Mouse (Mus musculus): Measurements from ENCODE around the gene Mboat2. TPM values are rescaled to one million over a fixed set of nuclear protein-coding genes. Genes with fewer than 3 reads are reported as not detected.

The Mboat2 gene
- polyA plus RNA-seq, 1 experiment from 2014 or later: 34.4 TPM

DNA sequence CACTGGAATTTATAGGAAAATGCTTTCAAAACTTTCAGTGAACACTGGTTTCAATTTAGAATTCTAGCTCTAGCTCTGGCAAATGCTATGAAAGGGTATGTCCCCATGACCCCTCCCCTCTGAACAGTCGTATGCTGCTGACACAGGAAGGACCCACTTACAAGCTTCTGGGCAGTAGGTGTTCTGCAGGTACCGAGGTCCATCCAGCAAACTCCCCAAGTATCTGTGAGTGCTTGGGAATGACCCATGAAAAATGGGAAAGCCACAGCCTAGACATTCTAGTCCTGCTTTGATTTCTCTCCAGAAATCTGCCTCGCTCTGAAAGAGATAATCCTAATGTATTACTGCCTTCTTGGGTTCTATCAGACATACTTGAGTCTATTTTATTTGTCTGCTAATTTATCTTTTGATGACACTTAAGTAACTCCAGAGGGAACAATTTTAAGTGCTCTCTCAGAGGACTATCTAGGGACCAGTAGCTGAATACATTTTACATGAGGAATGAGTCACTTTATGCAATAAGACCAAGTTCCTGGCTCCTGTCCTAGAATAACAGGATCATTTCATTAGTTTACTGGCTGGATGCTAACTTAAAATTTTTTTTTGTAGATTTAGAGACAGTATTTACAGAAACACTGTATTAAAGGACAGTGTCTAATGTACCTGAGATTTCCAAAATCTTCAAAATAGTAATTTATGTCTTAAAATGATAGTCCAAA is 6.9 kb upstream of the Mboat2 start:
- no peak overlapping the region for H3K9ac ChIP-seq (ENCODE audit: low read length)
- H3K27ac ChIP-seq (replicated peaks in 1 of 2; ENCODE audit: control insufficient read depth in 1 of 2, insufficient read depth in 1 of 2, low read depth in 2 of 2, low read length in 2 of 2): no peak overlapping the region
- H3K27me3 ChIP-seq (ENCODE audit: control insufficient read depth, insufficient read depth, low read length): no peaks in the 10 kb centered on the region
- H3K4me2 ChIP-seq (ENCODE audit: low read length): no peak overlapping the region
- H3K36me3 ChIP-seq (ENCODE audit: control insufficient read depth, insufficient read depth, low read length): no peaks in the 10 kb centered on the region
- ATAC-seq (ENCODE audit: insufficient number of reproducible peaks, insufficient read depth, low FRiP score, low read depth): no peak
- WGBS: 52% methylated on average over 3 of the region's 3 CpGs
- peaks cover 2 to 10% of the 10 kb centered on the region in 2 experiments; a peak in 3 of 4 replicates for H3K4me1 ChIP-seq (ENCODE audit: control insufficient read depth in 2 of 2, insufficient read depth in 2 of 2, low read length in 2 of 2)
- no peaks in the 10 kb centered on the region for H3K9me3 ChIP-seq (ENCODE audit: control insufficient read depth, low read length)
- H3K4me3 ChIP-seq (ENCODE audit: control insufficient read depth in 1 of 2, insufficient read depth in 1 of 2, low read depth in 1 of 2, low read length in 2 of 2): no peak overlapping the region

DNA sequence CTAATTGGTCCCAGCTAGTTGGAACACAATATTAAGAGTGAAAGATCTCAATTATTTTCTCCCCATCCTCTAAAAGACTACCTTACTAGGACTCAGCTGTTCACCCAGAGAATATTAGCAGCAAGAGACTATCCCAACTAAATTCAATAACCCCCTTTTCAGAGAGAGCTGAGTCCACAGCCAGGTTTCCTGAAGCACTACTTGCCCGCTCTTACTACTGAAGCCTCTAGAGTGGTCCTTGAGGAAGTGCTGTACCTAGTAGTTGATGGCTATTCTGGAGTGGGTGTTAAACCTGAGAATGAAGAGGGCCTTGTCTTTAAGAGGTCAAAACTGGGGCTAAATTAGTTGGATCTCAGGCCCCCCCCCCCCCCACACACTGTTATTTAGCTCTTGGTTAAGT is 593 bp upstream of the Mboat2 start:
- Histone ChIP-seq H3K4me1 (ENCODE audit: control insufficient read depth in 2 of 2, insufficient read depth in 2 of 2, low read length in 2 of 2) (peaks cover 0 to 30% of the 10 kb centered on the region in 2 experiments; a peak in 3 of 4 replicates), H3K27me3 (ENCODE audit: control insufficient read depth, insufficient read depth, low read length) (no peaks in the 10 kb centered on the region), H3K4me3 (ENCODE audit: control insufficient read depth in 1 of 2, insufficient read depth in 1 of 2, low read depth in 1 of 2, low read length in 2 of 2) (peak overlapping the region; percentile 87 to 96; a peak in 3 of 4 replicates), H3K9ac (ENCODE audit: low read length) (peak overlapping the region; percentile 84), H3K4me2 (ENCODE audit: low read length) (peak overlapping the region; percentile 83), H3K36me3 (ENCODE audit: control insufficient read depth, insufficient read depth, low read length) (no peaks in the 10 kb centered on the region), H3K27ac (replicated peaks in 1 of 2; ENCODE audit: control insufficient read depth in 1 of 2, insufficient read depth in 1 of 2, low read depth in 2 of 2, low read length in 2 of 2) (peak overlapping the region in 1 of 2 experiments; percentile 81; a peak in 2 of 4 replicates), H3K9me3 (ENCODE audit: control insufficient read depth, low read length) (no peaks in the 10 kb centered on the region)
- 69% methylated on average over 1 of the region's 1 CpGs for WGBS
- no peak for ATAC-seq (ENCODE audit: insufficient number of reproducible peaks, insufficient read depth, low FRiP score, low read depth)

DNA sequence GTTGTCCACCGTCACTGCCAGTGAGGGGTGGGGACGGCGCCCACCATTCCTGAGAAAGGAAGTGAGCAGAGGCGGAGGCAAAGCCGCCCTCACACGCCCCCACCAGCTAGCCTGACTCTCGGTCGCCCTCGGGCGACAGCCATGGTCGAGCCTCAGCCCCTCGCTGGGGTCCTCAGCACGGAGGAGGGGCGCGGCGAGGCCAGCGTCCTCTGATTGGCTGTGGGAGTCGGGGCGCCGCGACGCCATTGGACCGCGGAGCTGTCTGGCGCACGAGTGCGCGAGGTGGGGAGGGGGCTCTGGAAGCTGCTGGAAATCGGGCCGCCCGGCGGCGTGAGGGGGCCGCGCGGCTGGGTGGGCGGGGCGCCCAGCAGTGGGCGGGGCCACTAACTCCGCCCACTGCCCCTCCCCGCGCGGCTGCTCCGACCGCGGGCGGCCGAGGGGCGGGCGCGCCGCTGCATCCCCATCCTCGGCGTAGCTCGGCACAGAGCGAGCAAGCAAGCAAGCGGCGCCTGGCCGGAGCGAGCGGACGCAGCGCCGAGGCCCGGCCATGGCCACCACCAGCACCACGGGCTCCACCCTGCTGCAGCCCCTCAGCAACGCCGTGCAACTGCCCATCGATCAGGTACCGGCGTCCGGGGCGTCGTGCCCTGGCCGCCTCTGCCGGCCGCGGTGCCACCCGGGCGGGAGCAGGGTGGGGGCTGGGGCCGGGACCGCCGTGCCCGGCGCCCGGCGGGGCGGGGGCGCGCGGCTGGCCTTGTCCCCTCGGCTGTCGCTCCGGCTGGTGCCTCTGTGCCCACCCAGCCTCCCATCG is 679 bp downstream of the Mboat2 start:
- ATAC-seq (ENCODE audit: insufficient number of reproducible peaks, insufficient read depth, low FRiP score, low read depth): peak; percentile 99

DNA sequence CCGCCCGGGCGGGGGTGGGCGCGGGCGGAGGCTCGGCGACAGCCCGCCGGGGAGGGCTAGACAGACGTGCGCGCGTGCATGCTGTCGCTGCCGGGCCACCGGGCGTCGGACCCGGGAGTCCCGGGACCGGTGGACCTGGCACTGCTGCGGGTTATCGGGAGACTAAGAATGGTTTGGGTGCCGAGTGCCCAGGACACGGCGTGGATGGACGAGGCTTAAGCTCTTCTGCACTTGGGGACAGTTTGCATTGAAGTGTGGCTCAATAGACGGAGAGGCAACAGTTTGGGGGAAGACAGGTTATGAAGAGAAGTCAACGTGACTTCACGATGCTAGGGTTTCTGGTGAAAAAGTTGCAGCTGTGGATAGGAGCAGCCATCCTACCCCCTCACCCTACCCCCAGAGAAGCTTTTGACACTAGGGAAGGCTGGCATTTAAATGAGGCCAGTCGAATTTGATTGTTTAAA is 1.3 kb downstream of the Mboat2 start:
- no peaks in the 10 kb centered on the region for H3K9me3 ChIP-seq (ENCODE audit: control insufficient read depth, low read length)
- H3K27ac ChIP-seq (replicated peaks in 1 of 2; ENCODE audit: control insufficient read depth in 1 of 2, insufficient read depth in 1 of 2, low read depth in 2 of 2, low read length in 2 of 2): peak overlapping the region; percentile 61 to 81
- H3K36me3 ChIP-seq (ENCODE audit: control insufficient read depth, insufficient read depth, low read length): no peaks in the 10 kb centered on the region
- WGBS: under 1% methylated on average over 28 of the region's 32 CpGs
- H3K27me3 ChIP-seq (ENCODE audit: control insufficient read depth, insufficient read depth, low read length): no peaks in the 10 kb centered on the region
- no peak; the same call in 1 of the 2 replicates for ATAC-seq (ENCODE audit: insufficient number of reproducible peaks, insufficient read depth, low FRiP score, low read depth)
- peak overlapping the region; percentile 87 to 96 for H3K4me3 ChIP-seq (ENCODE audit: control insufficient read depth in 1 of 2, insufficient read depth in 1 of 2, low read depth in 1 of 2, low read length in 2 of 2)
- peak overlapping the region; percentile 83 for H3K4me2 ChIP-seq (ENCODE audit: low read length)
- peak overlapping the region; percentile 88 for H3K9ac ChIP-seq (ENCODE audit: low read length)
- H3K4me1 ChIP-seq (ENCODE audit: control insufficient read depth in 2 of 2, insufficient read depth in 2 of 2, low read length in 2 of 2): peaks cover 0 to 30% of the 10 kb centered on the region in 2 experiments; a peak in 3 of 4 replicates

More for the DNA sequence above, 679 bp downstream of the Mboat2 start:
- peak overlapping the region; percentile 88 for H3K9ac ChIP-seq (ENCODE audit: low read length)
- H3K36me3 ChIP-seq (ENCODE audit: control insufficient read depth, insufficient read depth, low read length): no peaks in the 10 kb centered on the region
- peak overlapping the region; percentile 83 for H3K4me2 ChIP-seq (ENCODE audit: low read length)
- H3K27ac ChIP-seq (replicated peaks in 1 of 2; ENCODE audit: control insufficient read depth in 1 of 2, insufficient read depth in 1 of 2, low read depth in 2 of 2, low read length in 2 of 2): peak overlapping the region; percentile 81 to 93
- H3K27me3 ChIP-seq (ENCODE audit: control insufficient read depth, insufficient read depth, low read length): no peaks in the 10 kb centered on the region
- WGBS: under 1% methylated on average over 91 of the region's 95 CpGs
- no peaks in the 10 kb centered on the region for H3K9me3 ChIP-seq (ENCODE audit: control insufficient read depth, low read length)
- H3K4me3 ChIP-seq (ENCODE audit: control insufficient read depth in 1 of 2, insufficient read depth in 1 of 2, low read depth in 1 of 2, low read length in 2 of 2): peak overlapping the region; percentile 87 to 96
- H3K4me1 ChIP-seq (ENCODE audit: control insufficient read depth in 2 of 2, insufficient read depth in 2 of 2, low read length in 2 of 2): peaks cover 0 to 30% of the 10 kb centered on the region in 2 experiments; a peak in 3 of 4 replicates

DNA sequence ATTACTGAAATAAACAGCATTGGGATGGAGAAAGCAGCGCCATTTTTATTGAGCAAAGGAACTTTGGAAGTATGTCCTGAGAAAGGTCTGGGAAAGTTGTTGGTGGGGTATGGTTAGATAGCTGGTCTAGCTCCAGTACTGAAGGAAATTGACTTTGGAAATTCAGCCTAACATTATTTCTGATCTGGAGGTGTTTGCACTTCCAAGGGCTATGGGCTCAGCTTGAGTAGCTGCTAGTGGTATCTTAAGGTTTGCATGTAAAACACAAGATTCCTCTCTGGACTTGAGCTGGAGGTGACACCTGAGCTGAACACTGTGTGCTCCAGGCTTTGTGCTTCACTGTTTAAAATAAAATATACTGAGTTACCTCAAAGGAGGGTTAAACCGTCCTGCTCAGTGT is 1.8 kb downstream of the Mboat2 start:
- peaks cover 0 to 30% of the 10 kb centered on the region in 2 experiments; a peak in 3 of 4 replicates for H3K4me1 ChIP-seq (ENCODE audit: control insufficient read depth in 2 of 2, insufficient read depth in 2 of 2, low read length in 2 of 2)
- H3K36me3 ChIP-seq (ENCODE audit: control insufficient read depth, insufficient read depth, low read length): no peaks in the 10 kb centered on the region
- ATAC-seq (ENCODE audit: insufficient number of reproducible peaks, insufficient read depth, low FRiP score, low read depth): no peak
- no peaks in the 10 kb centered on the region for H3K27me3 ChIP-seq (ENCODE audit: control insufficient read depth, insufficient read depth, low read length)
- peak overlapping the region; percentile 61 to 81; a peak in 3 of 4 replicates for H3K27ac ChIP-seq (replicated peaks in 1 of 2; ENCODE audit: control insufficient read depth in 1 of 2, insufficient read depth in 1 of 2, low read depth in 2 of 2, low read length in 2 of 2)
- peak overlapping the region; percentile 87 to 96 for H3K4me3 ChIP-seq (ENCODE audit: control insufficient read depth in 1 of 2, insufficient read depth in 1 of 2, low read depth in 1 of 2, low read length in 2 of 2)
- peak overlapping the region; percentile 83 for H3K4me2 ChIP-seq (ENCODE audit: low read length)
- WGBS: 33% methylated on average over 2 of the region's 2 CpGs
- no peaks in the 10 kb centered on the region for H3K9me3 ChIP-seq (ENCODE audit: control insufficient read depth, low read length)
- H3K9ac ChIP-seq (ENCODE audit: low read length): peak overlapping the region; percentile 88

DNA sequence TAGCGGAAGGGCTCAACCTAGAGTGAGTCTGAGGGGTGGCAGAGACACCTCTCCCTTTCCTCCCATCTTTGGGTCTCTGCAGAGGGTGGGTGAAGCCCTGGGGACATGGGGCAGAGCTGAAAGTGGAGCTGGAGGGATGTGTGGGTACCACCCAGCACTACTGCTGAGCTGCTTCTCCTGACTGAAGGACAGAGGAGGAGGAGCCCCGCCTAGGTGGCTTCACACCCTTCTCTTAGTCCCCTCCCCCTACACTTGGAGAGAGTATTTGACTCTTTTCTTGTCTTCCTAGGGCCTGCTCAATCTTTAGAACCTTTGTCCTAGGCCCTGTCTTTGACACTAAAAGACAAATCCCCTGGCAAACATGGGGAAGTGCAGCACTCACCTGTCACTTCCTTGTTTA is 7.3 kb downstream of the Mboat2 start:
- Histone ChIP-seq H3K27ac (replicated peaks in 1 of 2; ENCODE audit: control insufficient read depth in 1 of 2, insufficient read depth in 1 of 2, low read depth in 2 of 2, low read length in 2 of 2) (no peak overlapping the region), H3K4me1 (ENCODE audit: control insufficient read depth in 2 of 2, insufficient read depth in 2 of 2, low read length in 2 of 2) (peaks cover 19 to 49% of the 10 kb centered on the region in 2 experiments), H3K4me3 (ENCODE audit: control insufficient read depth in 1 of 2, insufficient read depth in 1 of 2, low read depth in 1 of 2, low read length in 2 of 2) (no peak overlapping the region), H3K27me3 (ENCODE audit: control insufficient read depth, insufficient read depth, low read length) (no peaks in the 10 kb centered on the region), H3K4me2 (ENCODE audit: low read length) (no peak overlapping the region), H3K36me3 (ENCODE audit: control insufficient read depth, insufficient read depth, low read length) (no peaks in the 10 kb centered on the region), H3K9ac (ENCODE audit: low read length) (no peak overlapping the region), H3K9me3 (ENCODE audit: control insufficient read depth, low read length) (no peaks in the 10 kb centered on the region)
- WGBS: 67% methylated on average over 2 of the region's 2 CpGs
- no peak for ATAC-seq (ENCODE audit: insufficient number of reproducible peaks, insufficient read depth, low FRiP score, low read depth)

DNA sequence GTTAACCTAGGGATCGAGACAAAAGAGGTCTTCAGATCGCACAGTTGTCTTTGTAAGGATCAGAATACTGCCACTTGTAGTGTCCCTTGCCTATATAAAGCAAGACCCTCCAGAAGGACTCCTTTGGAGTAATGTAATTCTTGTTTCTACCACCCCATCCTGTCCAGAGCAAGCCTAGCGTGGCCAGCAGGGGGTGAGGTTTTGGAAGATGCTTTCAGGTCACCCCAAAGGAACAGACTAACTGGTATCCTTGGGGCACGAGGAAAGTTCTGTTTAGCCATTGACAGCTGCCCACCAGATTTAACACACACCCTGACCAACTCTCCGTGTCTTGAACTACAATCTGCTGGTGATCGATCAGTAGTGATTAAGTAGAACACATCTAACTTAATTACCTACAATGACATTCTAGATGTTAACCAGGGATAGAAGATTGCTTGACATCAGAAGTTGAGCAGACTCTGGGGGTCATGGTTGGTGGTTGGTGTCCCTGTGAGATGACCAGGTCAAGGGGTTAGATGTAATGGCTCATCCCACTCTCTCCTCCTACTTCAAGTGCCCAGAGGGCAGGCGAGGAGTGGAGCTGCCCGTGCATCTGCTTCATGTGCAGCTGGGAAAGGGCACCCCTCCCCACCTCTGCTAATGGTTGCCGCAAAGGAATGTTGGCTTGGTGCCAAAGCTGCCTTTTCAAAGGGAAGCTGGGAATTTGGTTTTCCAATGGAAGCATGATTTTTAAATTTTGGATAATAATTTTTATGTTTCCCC is 10.6 kb downstream of the Mboat2 start:
- no peak for ATAC-seq (ENCODE audit: insufficient number of reproducible peaks, insufficient read depth, low FRiP score, low read depth)
- Histone ChIP-seq H3K9ac (ENCODE audit: low read length) (no peak overlapping the region), H3K9me3 (ENCODE audit: control insufficient read depth, low read length) (no peaks in the 10 kb centered on the region), H3K4me2 (ENCODE audit: low read length) (peak overlapping the region; percentile 9; the same call in 1 of the 2 replicates), H3K4me1 (ENCODE audit: control insufficient read depth in 2 of 2, insufficient read depth in 2 of 2, low read length in 2 of 2) (peaks cover 29 to 63% of the 10 kb centered on the region in 2 experiments), H3K27ac (replicated peaks in 1 of 2; ENCODE audit: control insufficient read depth in 1 of 2, insufficient read depth in 1 of 2, low read depth in 2 of 2, low read length in 2 of 2) (peak overlapping the region; percentile 7 to 30; a peak in 2 of 4 replicates), H3K27me3 (ENCODE audit: control insufficient read depth, insufficient read depth, low read length) (no peaks in the 10 kb centered on the region), H3K4me3 (ENCODE audit: control insufficient read depth in 1 of 2, insufficient read depth in 1 of 2, low read depth in 1 of 2, low read length in 2 of 2) (no peak overlapping the region), H3K36me3 (ENCODE audit: control insufficient read depth, insufficient read depth, low read length) (no peaks in the 10 kb centered on the region)
- WGBS: 52% methylated on average over 9 of the region's 9 CpGs

All from heart, embryonic 14.5 days (tissue).